Mouse (Mus musculus): ENCODE results near the gene Nid2. TPM values are rescaled to one million over a fixed set of nuclear protein-coding genes. Genes with fewer than 3 reads are reported as not detected.

Gene Nid2
- total RNA-seq, 2 experiments from 2014 or later, result 1.4 to 2.3 TPM

- Histone ChIP-seq H3K27ac (no peak overlapping the region), H3K4me3 (no peak overlapping the region)
- DNase-seq (ENCODE audit: low spot score in 2 of 2), result no peak
- no peak for TF ChIP-seq CTCF (conservative IDR thresholded peaks at IDR 0.05)
Measured at GRCm38 (mm10) chr14:19807339-19807738, 56.3 kb downstream of the Nid2 start.

DNA sequence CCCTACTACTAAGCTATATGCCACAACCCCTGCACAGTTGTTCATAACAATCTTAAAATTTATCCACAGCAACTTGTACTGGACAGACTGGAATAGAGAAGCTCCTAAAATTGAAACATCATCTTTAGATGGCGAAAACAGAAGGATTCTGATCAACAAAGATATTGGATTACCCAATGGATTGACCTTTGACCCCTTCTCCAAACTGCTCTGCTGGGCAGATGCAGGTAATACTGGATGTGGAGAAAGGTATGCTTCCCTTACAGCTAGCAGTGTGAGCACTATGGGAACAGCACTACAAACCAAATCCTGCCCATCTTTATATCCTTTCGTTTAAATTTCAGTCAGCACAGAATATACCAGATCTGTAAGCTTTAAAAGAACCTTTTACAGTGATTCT lies 56.8 kb downstream of the Nid2 start:
- no peak for TF ChIP-seq CTCF (conservative IDR thresholded peaks at IDR 0.05)
- no peak overlapping the region for H3K4me3 ChIP-seq
- H3K27ac ChIP-seq, result no peak overlapping the region
- DNase-seq (ENCODE audit: low spot score in 2 of 2), result no peak

DNA sequence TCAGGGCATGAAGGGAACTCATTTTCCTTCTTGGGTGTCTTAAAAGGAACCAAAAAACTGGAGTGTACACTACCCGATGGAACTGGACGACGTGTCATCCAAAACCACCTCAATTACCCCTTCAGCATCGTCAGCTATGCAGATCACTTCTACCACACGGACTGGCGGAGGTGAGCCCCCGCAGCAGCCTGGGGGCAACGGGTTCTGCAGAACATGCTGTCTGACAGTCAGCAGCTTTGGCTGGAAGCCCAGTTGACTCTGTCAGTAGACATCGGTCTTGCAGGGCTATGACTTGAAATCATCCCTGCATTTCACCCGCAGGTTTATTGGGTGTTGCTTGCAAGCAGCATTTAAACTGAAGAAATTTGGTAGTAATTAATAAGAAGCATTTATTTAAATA lies 58.9 kb downstream of the Nid2 start:
- Histone ChIP-seq H3K27ac (no peak overlapping the region), H3K4me3 (no peak overlapping the region)
- no peak for DNase-seq (ENCODE audit: low spot score in 2 of 2)
- no peak for TF ChIP-seq CTCF (conservative IDR thresholded peaks at IDR 0.05)

GRCm38 (mm10) chr14:19813061-19813460 lies 62.0 kb downstream of the Nid2 start:
- H3K4me3 ChIP-seq, result no peak overlapping the region
- no peak overlapping the region for H3K27ac ChIP-seq
- TF ChIP-seq CTCF (conservative IDR thresholded peaks at IDR 0.05), result no peak
- no peak for DNase-seq (ENCODE audit: low spot score in 2 of 2)

GRCm38 (mm10) chr14:19817949-19818348 lies 66.9 kb downstream of the Nid2 start:
- Histone ChIP-seq H3K4me3 (no peak overlapping the region), H3K27ac (no peak overlapping the region)
- DNase-seq (ENCODE audit: low spot score in 2 of 2), result peak; percentile 75 to 85
- TF ChIP-seq CTCF (conservative IDR thresholded peaks at IDR 0.05), result peak; percentile 99

DNA sequence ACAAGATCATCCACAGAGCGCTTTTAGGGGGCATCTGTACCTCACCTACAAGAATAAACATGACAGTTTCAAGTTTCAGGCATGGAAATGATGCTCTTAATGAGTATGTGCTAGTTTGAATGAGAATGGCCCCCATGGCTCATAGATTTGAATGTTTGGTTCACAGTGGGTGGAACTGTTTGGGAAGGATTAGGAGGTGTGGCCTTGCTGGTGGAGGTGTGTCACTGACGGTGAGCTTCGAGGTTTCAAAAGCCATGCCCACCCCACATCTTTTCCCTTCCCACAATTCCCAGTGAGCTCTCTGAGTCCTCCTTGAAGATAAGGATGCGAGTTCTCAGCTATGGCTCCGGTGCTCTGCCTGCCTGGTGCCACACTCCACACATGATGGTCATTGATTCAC lies 70.6 kb downstream of the Nid2 start:
- H3K4me3 ChIP-seq, result no peak overlapping the region
- no peak overlapping the region for H3K27ac ChIP-seq
- no peak for DNase-seq (ENCODE audit: low spot score in 2 of 2)
- TF ChIP-seq CTCF (conservative IDR thresholded peaks at IDR 0.05), result no peak

DNA sequence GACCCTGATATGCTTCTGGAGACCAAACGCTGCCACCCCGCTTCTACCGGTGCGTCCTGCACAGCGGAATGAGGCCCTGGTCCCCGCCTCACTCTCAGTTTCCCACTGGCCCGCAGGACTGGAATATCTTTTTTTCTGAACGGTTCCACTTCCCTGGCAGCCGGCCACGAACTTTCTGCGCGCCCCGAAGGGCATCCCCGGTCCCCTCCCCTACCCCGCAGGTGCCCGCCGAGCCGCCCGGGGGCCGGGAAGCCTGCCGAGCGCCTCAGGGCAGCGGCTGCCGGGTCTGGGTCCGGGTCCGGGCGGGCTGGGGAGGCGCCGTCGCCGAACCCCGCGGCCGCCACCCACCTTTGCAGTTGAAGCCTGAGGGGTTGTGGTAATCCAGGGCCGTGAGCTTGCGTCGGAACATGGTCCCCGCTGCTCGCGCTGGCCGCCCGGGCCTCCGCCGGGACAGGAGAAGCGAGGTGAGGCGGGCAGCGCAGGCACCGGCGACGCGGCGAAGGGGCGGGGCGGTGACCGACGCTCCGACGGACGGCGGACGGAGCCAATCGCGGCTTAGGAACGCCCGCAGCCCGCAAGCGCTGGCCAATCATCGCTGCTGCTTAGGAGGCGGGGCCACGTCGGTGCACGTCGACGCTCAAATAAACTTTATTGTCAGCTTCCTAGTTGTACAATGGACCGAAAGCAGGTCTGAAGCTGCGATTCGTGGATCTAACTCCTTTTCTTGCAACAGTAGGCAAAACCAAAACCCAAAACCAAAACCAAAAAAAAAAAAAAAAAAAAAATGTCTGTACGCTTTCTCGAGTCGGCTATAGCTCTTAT lies 72.5 kb downstream of the Nid2 start, which contains the start of gene Rtraf:
Gene Rtraf, minus strand, starts transcription at position 504 of the 822 bp plus-strand sequence.
- no peak for TF ChIP-seq CTCF (conservative IDR thresholded peaks at IDR 0.05)
- peak; percentile 90 to 92 for DNase-seq (ENCODE audit: low spot score in 2 of 2)
- H3K27ac ChIP-seq, result peak within 1 kb of the TSS; percentile 90
- peak within 1 kb of the TSS; percentile 88 for H3K4me3 ChIP-seq

- no peak for DNase-seq (ENCODE audit: low spot score in 2 of 2)
- no peak overlapping the region for H3K4me3 ChIP-seq
- peak overlapping the region; percentile 36; the same call in 1 of the 2 replicates for H3K27ac ChIP-seq
- TF ChIP-seq CTCF (conservative IDR thresholded peaks at IDR 0.05), result no peak
Measured at GRCm38 (mm10) chr14:19825481-19825880, 74.4 kb downstream of the Nid2 start.

- Histone ChIP-seq H3K27ac (no peak overlapping the region), H3K4me3 (no peak overlapping the region)
- DNase-seq (ENCODE audit: low spot score in 2 of 2), result no peak
- TF ChIP-seq CTCF (conservative IDR thresholded peaks at IDR 0.05), result no peak
Measured at GRCm38 (mm10) chr14:19836289-19836688, 85.2 kb downstream of the Nid2 start.

- peak; percentile 88 for TF ChIP-seq CTCF (conservative IDR thresholded peaks at IDR 0.05)
- peak overlapping the region; percentile 61; the same call in 1 of the 2 replicates for H3K27ac ChIP-seq
- peak; percentile 58 to 82 for DNase-seq (ENCODE audit: low spot score in 2 of 2)
- peak overlapping the region; percentile 52 for H3K4me3 ChIP-seq
Measured at GRCm38 (mm10) chr14:19839600-19840332, 88.7 kb downstream of the Nid2 start.

- TF ChIP-seq CTCF (conservative IDR thresholded peaks at IDR 0.05), result no peak
- no peak overlapping the region for H3K27ac ChIP-seq
- DNase-seq (ENCODE audit: low spot score in 2 of 2), result no peak
- no peak overlapping the region for H3K4me3 ChIP-seq
Measured at GRCm38 (mm10) chr14:19853471-19853870, 102.4 kb downstream of the Nid2 start.

GRCm38 (mm10) chr14:19858279-19858678 lies 107.2 kb downstream of the Nid2 start:
- no peak for TF ChIP-seq CTCF (conservative IDR thresholded peaks at IDR 0.05)
- no peak overlapping the region for H3K27ac ChIP-seq
- H3K4me3 ChIP-seq, result no peak overlapping the region
- DNase-seq (ENCODE audit: low spot score in 2 of 2), result no peak
